Mouse (Mus musculus): ENCODE measurements around the gene Ptgds. TPM values are rescaled to one million over a fixed set of nuclear protein-coding genes. Genes with fewer than 3 reads are reported as not detected.

Ptgds gene
- total and polyA plus RNA-seq, 3 experiments: 0.37 to 0.46 TPM; not detected in 1

DNA sequence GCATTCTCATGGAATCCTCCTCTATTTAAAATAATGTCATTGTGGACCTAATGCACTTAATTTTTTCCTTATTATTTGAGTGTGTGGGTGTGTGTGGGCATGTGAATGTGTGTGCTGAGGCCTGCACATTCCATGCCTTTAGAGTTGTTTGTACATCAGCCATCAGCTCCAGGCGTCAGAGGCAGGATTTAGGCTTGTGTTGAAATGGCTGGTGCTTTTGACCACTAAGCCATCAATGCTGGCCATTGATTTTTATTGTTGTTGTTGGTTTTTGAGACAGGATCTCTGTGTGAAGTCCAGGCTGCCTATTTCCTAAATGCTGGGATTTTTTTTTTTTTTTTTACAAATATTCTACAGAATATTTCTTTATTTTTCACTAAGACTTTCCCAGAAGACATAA is 16.9 kb downstream of the Ptgds start:
- dilution Hi-C loops (cut with MboI; ENCODE audit: extremely low pct_ligation_motif_present, extremely low pct_unique_long_range_greater_than_20kb, low sequenced_read_pairs): no loop called here

DNA sequence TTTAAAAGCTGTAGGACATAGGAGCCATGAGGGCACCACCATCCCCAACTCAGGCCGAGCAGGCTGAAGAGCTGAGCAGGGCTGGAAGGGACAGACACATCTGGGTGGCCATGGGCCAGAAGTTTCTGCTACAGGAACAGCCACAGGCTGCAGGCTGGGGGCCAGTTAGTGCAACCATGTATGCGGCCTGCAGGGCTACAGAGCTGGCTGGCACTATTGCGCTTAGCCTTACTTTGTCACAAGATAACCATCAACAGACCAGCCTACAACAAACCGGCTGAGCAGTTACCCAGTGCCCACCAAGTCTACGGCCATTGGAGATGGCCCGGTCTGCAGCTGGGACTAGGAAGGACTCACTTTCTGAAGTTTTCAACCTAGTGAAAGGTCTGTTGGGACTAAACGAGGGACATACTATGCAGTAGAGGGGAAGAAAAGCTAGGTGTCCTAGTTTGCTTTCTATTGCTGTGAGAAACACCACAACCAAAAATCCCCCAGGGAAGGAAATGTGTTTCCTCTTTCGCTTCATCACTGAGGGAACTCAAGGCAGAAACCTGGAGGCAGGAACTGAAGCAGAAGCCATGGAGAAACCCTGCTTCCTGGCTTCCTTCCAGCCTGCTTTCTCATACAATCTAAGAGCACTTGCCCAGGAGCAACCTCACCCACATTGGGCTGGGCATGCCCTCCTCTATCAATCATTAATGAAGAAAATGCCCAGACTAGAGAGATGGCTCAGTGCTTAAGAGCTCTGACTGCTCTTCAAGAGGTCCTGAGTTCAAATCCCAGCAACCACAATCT is 18.8 kb downstream of the Ptgds start:
- Histone ChIP-seq H3K36me3 (replicated peaks in 1 of 2; ENCODE audit: control insufficient read depth in 1 of 2, insufficient read depth in 1 of 2, low read length in 1 of 2) (peaks cover 23 to 34% of the 10 kb centered on the region in 2 experiments), H3K4me1 (ENCODE audit: control insufficient read depth in 1 of 2, insufficient read depth in 2 of 2) (peaks cover 0 to 7% of the 10 kb centered on the region in 2 experiments; a peak in 2 of 4 replicates), H3K9me3 (replicated peaks; ENCODE audit: low read length) (no peaks in the 10 kb centered on the region), H3K4me3 (replicated peaks in 1 of 3; ENCODE audit: low read depth in 2 of 3, low read length in 2 of 3, poor library complexity in 1 of 3) (no peak overlapping the region), H3K4me2 (ENCODE audit: insufficient read depth, low read depth, poor library complexity, severe bottlenecking) (no peak overlapping the region), H3K79me2 (replicated peaks; ENCODE audit: control insufficient read depth, extremely low read depth, insufficient read depth, poor library complexity, severe bottlenecking) (no peaks in the 10 kb centered on the region), H3K27ac (ENCODE audit: insufficient read depth, low read depth) (no peak overlapping the region), H3K9ac (ENCODE audit: insufficient read depth, low read depth) (no peak overlapping the region), H3K27me3 (replicated peaks) (no peaks in the 10 kb centered on the region)
- TF ChIP-seq CTCF (conservative IDR thresholded peaks at IDR 0.05 in 1 of 2, IDR thresholded peaks at IDR 0.05 in 1 of 2; ENCODE audit: low read depth in 2 of 2, low read length in 2 of 2) (peak in 1 of 2 experiments; percentile 10; a peak in 1 of 4 replicates), MAFK (IDR thresholded peaks at IDR 0.05; ENCODE audit: insufficient replicate concordance, low read length) (no peak), RAD21 (IDR thresholded peaks at IDR 0.05; ENCODE audit: low read depth, low read length) (peak; percentile 5), JUN (IDR thresholded peaks at IDR 0.05; ENCODE audit: insufficient read depth, low read depth, low read length) (no peak)
- DNase-seq (ENCODE audit: extremely low read depth): no peak
- dilution Hi-C loops (cut with MboI; ENCODE audit: extremely low pct_ligation_motif_present, extremely low pct_unique_long_range_greater_than_20kb, low sequenced_read_pairs) (no loop called here), in situ Hi-C loops (cut with MboI; ENCODE audit: low pct_ligation_motif_present, low pct_unique_long_range_greater_than_20kb, low sequenced_read_pairs) (no loop called here)

More for the DNA sequence above, 16.9 kb downstream of the Ptgds start:
- peaks cover 0 to 7% of the 10 kb centered on the region in 2 experiments; a peak in 2 of 4 replicates for H3K4me1 ChIP-seq (ENCODE audit: control insufficient read depth in 1 of 2, insufficient read depth in 2 of 2)
- TF ChIP-seq E2F4 (IDR thresholded peaks at IDR 0.05; ENCODE audit: insufficient replicate concordance, low read depth, low read length) (no peak), SMC3 (IDR thresholded peaks at IDR 0.05; ENCODE audit: low read depth, low read length) (no peak), CTCF (conservative IDR thresholded peaks at IDR 0.05 in 1 of 2, IDR thresholded peaks at IDR 0.05 in 1 of 2; ENCODE audit: low read depth in 2 of 2, low read length in 2 of 2) (no peak), ZMIZ1 (IDR thresholded peaks at IDR 0.05; ENCODE audit: low read depth, low read length) (no peak)
- H3K79me2 ChIP-seq (replicated peaks; ENCODE audit: control insufficient read depth, extremely low read depth, insufficient read depth, poor library complexity, severe bottlenecking): no peaks in the 10 kb centered on the region
- peaks cover 8 to 25% of the 10 kb centered on the region in 2 experiments for H3K36me3 ChIP-seq (replicated peaks in 1 of 2; ENCODE audit: control insufficient read depth in 1 of 2, insufficient read depth in 1 of 2, low read length in 1 of 2)
- no peak overlapping the region for H3K27ac ChIP-seq (ENCODE audit: insufficient read depth, low read depth)
- no peak overlapping the region for H3K4me2 ChIP-seq (ENCODE audit: insufficient read depth, low read depth, poor library complexity, severe bottlenecking)
- no peak overlapping the region for H3K9ac ChIP-seq (ENCODE audit: insufficient read depth, low read depth)
- in situ Hi-C loops (cut with MboI; ENCODE audit: low pct_ligation_motif_present, low pct_unique_long_range_greater_than_20kb, low sequenced_read_pairs): no loop called here
- H3K9me3 ChIP-seq (replicated peaks; ENCODE audit: low read length): no peaks in the 10 kb centered on the region
- no peak for DNase-seq (ENCODE audit: extremely low read depth)
- H3K4me3 ChIP-seq (replicated peaks in 1 of 3; ENCODE audit: low read depth in 2 of 3, low read length in 2 of 3, poor library complexity in 1 of 3): no peak overlapping the region
- no peaks in the 10 kb centered on the region for H3K27me3 ChIP-seq (replicated peaks)

DNA sequence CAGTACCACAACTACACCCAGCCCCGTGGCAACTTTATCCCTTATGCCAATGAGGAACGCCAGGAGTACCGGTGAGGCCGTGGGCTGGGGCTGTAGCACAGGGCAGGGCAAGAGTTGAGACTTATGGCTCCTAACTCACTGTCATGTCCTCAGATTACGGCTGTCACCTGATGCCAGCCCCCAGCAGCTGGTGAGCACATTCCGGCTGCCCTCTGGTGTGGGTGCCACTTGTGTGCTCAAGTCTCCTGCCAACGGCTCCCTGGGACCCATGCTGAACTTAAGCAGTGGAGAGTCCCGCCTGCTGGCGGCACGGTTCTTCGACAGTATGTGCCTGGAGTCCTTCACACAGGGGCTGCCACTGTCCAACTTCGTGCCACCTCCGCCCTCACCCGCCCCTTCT is 27.2 kb downstream of the Ptgds start:
- no peaks in the 10 kb centered on the region for H3K27me3 ChIP-seq (replicated peaks)
- no peak overlapping the region for H3K4me3 ChIP-seq (replicated peaks in 1 of 3; ENCODE audit: low read depth in 2 of 3, low read length in 2 of 3, poor library complexity in 1 of 3)
- H3K4me2 ChIP-seq (ENCODE audit: insufficient read depth, low read depth, poor library complexity, severe bottlenecking): no peak overlapping the region
- H3K79me2 ChIP-seq (replicated peaks; ENCODE audit: control insufficient read depth, extremely low read depth, insufficient read depth, poor library complexity, severe bottlenecking): no peaks in the 10 kb centered on the region
- H3K36me3 ChIP-seq (replicated peaks in 1 of 2; ENCODE audit: control insufficient read depth in 1 of 2, insufficient read depth in 1 of 2, low read length in 1 of 2): peaks cover 90 to 98% of the 10 kb centered on the region in 2 experiments
- no peak for TF ChIP-seq SMC3 (IDR thresholded peaks at IDR 0.05; ENCODE audit: low read depth, low read length)
- no peak for TF ChIP-seq JUN (IDR thresholded peaks at IDR 0.05; ENCODE audit: insufficient read depth, low read depth, low read length)
- TF ChIP-seq POLR2A (IDR thresholded peaks at IDR 0.05; ENCODE audit: low read depth, low read length): no peak
- TF ChIP-seq POLR2AphosphoS2 (IDR thresholded peaks at IDR 0.05; ENCODE audit: low read depth, low read length): no peak
- no peak for TF ChIP-seq PAX5 (IDR thresholded peaks at IDR 0.05; ENCODE audit: low read length)
- TF ChIP-seq NELFE (IDR thresholded peaks at IDR 0.05; ENCODE audit: low read depth, low read length): no peak
- no peak for TF ChIP-seq MAFK (IDR thresholded peaks at IDR 0.05; ENCODE audit: insufficient replicate concordance, low read length)
- TF ChIP-seq TCF12 (IDR thresholded peaks at IDR 0.05; ENCODE audit: low read depth, low read length): no peak
- no peak for TF ChIP-seq GABPA (IDR thresholded peaks at IDR 0.05; ENCODE audit: insufficient replicate concordance, low read depth, low read length)
- no peak for TF ChIP-seq ELF1 (IDR thresholded peaks at IDR 0.05; ENCODE audit: low read depth, low read length)
- TF ChIP-seq JUND (conservative IDR thresholded peaks at IDR 0.05; ENCODE audit: low read depth, low read length): no peak
- TF ChIP-seq E2F4 (IDR thresholded peaks at IDR 0.05; ENCODE audit: insufficient replicate concordance, low read depth, low read length): no peak
- no peak for TF ChIP-seq MXI1 (IDR thresholded peaks at IDR 0.05; ENCODE audit: low read depth, low read length)
- dilution Hi-C loops (cut with MboI; ENCODE audit: extremely low pct_ligation_motif_present, extremely low pct_unique_long_range_greater_than_20kb, low sequenced_read_pairs): no loop called here
- no peak overlapping the region for H3K27ac ChIP-seq (ENCODE audit: insufficient read depth, low read depth)
- no peak for DNase-seq (ENCODE audit: extremely low read depth)
- H3K9ac ChIP-seq (ENCODE audit: insufficient read depth, low read depth): no peak overlapping the region
- no peaks in the 10 kb centered on the region for H3K9me3 ChIP-seq (replicated peaks; ENCODE audit: low read length)
- H3K4me1 ChIP-seq (ENCODE audit: control insufficient read depth in 1 of 2, insufficient read depth in 2 of 2): no peaks in the 10 kb centered on the region
- in situ Hi-C loops (cut with MboI; ENCODE audit: low pct_ligation_motif_present, low pct_unique_long_range_greater_than_20kb, low sequenced_read_pairs): no loop called here

Measured in CH12.LX (cell line).